Mouse (Mus musculus): ENCODE results near the gene Cby3. TPM values are rescaled to one million over a fixed set of nuclear protein-coding genes. Genes with fewer than 3 reads are reported as not detected.

Cby3 gene
- polyA plus RNA-seq, 1 experiment from 2014 or later, result 0.26 TPM

DNA sequence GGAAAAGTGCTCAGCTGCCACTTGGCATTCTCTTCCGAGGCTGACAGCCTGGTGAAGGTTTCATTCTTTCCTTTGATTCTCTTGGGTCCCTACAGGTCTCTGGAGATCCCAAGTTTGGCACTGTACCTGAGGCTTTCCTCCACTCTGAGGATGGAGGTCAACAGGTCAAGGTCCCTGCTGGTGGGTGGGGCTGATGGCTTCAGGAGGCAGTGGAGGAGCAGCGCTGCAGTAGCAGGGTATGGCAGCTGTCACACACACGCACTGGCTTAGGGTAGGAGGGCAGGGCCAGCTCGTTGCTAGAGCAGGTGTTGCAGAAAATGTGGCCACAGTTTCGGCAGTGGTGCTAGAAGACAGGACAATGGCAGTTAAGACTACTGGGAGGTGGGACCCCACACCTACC is 35.4 kb downstream of the Cby3 start:
- H3K4me3 ChIP-seq, result no peak overlapping the region
- no peak overlapping the region for H3K9ac ChIP-seq
- H3K4me2 ChIP-seq, result no peak overlapping the region
- ATAC-seq (ENCODE audit: insufficient number of reproducible peaks, low FRiP score), result no peak
- H3K9me3 ChIP-seq (replicated peaks), result no peaks in the 10 kb centered on the region
- H3K36me3 ChIP-seq, result peaks cover 65% of the 10 kb centered on the region
- H3K27ac ChIP-seq (ENCODE audit: poor library complexity, severe bottlenecking), result no peak overlapping the region
- H3K4me1 ChIP-seq (replicated peaks), result peaks cover 15% of the 10 kb centered on the region
- 71% methylated on average over 5 of the region's 5 CpGs for WGBS
- no peaks in the 10 kb centered on the region for H3K27me3 ChIP-seq (replicated peaks)

DNA sequence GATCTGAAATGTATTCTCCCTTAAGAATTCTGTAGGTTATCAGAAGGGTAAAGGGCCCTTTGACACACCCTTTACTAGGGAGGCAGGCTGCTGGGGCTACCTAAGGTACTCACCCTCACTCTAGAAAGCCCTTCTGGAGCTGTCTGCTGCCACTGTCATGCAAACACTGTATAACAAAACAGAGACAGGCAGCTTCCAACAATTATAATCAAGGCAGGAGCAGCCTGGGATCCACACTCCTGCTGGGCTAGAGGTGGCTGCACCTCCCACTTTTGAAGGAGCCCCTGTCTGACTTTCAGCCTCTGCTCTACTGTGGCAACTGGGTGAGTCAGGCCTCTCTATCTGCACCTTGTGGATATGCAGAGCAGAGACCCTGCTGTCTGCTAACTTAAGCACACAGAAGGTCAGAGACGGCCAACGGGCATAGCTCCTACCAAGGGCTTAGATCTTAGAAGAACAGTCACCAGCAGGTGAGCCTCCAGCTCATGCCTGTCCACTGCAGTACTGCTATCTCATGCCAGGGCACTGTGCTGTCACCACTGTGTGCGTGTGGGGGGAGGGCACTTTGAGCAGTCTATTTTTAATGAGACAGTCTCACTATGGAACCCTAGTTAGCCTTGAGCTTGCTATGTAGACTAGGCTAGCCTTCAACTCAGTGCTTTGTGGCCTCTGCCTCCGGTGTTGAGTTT is 37.2 kb downstream of the Cby3 start:
- Histone ChIP-seq H3K27ac (ENCODE audit: poor library complexity, severe bottlenecking) (peak overlapping the region; percentile 75), H3K4me3 (no peak overlapping the region), H3K9ac (no peak overlapping the region), H3K36me3 (peaks cover 63% of the 10 kb centered on the region), H3K4me1 (replicated peaks) (peaks cover 15% of the 10 kb centered on the region), H3K27me3 (replicated peaks) (no peaks in the 10 kb centered on the region), H3K4me2 (no peak overlapping the region), H3K9me3 (replicated peaks) (no peaks in the 10 kb centered on the region)
- peak; percentile 67; the same call in 1 of the 2 replicates for ATAC-seq (ENCODE audit: insufficient number of reproducible peaks, low FRiP score)
- 51% methylated on average over 4 of the region's 4 CpGs for WGBS

DNA sequence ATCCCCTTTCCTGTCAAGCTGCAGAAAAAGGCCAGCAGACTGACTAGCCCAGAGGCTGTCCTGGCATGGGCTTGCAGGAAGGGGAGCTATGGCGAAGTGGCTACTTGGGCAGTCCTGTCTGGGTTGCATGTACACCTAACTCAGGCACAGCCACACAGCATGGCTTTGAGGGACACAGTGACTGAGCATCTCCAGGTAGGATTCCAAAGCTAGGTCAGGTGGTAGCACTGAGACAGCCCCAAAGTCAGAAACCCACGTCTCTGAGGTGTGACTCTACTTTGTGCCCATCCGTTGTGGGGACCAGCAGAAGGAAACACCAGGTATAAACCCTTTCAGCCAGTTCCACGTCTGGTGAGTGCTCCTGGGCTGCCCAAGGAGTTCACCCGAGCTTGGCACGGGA is 39.0 kb downstream of the Cby3 start:
- H3K27ac ChIP-seq (ENCODE audit: poor library complexity, severe bottlenecking), result no peak overlapping the region
- no peak overlapping the region for H3K4me2 ChIP-seq
- peaks cover 15% of the 10 kb centered on the region for H3K4me1 ChIP-seq (replicated peaks)
- H3K27me3 ChIP-seq (replicated peaks), result no peaks in the 10 kb centered on the region
- WGBS, result 84% methylated on average over 6 of the region's 6 CpGs
- H3K4me3 ChIP-seq, result no peak overlapping the region
- H3K36me3 ChIP-seq, result peaks cover 58% of the 10 kb centered on the region
- no peak for ATAC-seq (ENCODE audit: insufficient number of reproducible peaks, low FRiP score)
- no peak overlapping the region for H3K9ac ChIP-seq
- no peaks in the 10 kb centered on the region for H3K9me3 ChIP-seq (replicated peaks)

DNA sequence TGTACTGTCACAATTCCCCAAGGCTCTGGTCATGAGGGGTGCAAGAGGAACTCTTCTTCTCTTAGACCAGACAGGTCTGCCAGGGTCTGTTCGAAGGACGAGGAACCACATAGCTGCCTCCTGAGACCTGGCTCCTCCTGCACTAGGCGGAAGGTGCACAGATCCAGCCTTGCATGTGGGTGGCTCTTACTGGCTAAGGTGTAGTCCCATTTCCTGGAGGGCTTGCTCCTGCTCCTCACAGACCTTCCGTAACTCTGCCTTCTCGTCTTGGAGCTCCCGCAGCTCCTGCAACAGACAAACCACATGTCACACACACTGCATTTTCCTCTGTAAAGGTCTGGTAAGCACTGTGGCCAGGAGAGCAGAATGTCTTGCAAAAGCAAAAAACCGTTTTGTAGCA is 40.5 kb downstream of the Cby3 start:
- 84% methylated on average over 7 of the region's 7 CpGs for WGBS
- Histone ChIP-seq H3K36me3 (peaks cover 61% of the 10 kb centered on the region), H3K4me1 (replicated peaks) (peaks cover 15% of the 10 kb centered on the region)

DNA sequence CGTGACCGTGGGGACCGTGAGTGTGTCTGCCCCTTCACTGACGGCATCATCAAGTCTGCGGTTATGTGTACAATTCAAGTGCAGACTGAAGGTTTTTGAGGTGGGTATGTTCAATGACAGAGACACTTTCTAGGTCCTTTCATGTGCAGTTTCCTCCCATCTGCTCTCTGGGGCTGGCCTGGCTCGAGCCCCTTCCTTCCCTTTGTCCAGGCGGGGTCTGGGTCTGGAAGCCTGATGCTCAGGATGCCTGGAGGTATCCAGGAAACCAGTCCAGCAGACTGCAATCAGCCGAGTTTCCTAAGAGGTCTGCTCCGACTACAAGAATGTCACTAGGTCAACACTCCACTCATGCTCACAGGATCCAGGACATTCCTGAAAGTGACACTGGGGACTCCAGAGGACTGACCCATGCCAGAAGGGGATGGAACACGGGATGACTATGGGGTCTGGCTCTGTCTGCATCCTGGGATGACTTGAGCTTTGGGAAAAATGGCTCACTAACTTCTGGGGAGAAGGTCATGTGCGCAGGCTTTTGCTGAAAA is 42.6 kb downstream of the Cby3 start:
- Histone ChIP-seq H3K4me3 (no peak overlapping the region), H3K9me3 (replicated peaks) (no peaks in the 10 kb centered on the region), H3K4me1 (replicated peaks) (peaks cover 5% of the 10 kb centered on the region), H3K36me3 (peaks cover 71% of the 10 kb centered on the region), H3K27ac (ENCODE audit: poor library complexity, severe bottlenecking) (no peak overlapping the region), H3K4me2 (no peak overlapping the region), H3K9ac (no peak overlapping the region; the same call in 1 of the 2 replicates), H3K27me3 (replicated peaks) (0 out of 2 replicates have a peak, but pooled peaks cover 3% of the 10 kb centered on the region)
- no peak for ATAC-seq (ENCODE audit: insufficient number of reproducible peaks, low FRiP score)
- whole genome bisulfite sequencing, result 71% methylated on average over 11 of the region's 11 CpGs

More for the DNA sequence above, 40.5 kb downstream of the Cby3 start:
- Histone ChIP-seq H3K4me2 (no peak overlapping the region), H3K27ac (ENCODE audit: poor library complexity, severe bottlenecking) (no peak overlapping the region), H3K27me3 (replicated peaks) (0 out of 2 replicates have a peak, but pooled peaks cover 3% of the 10 kb centered on the region), H3K9me3 (replicated peaks) (no peaks in the 10 kb centered on the region), H3K4me3 (no peak overlapping the region), H3K9ac (no peak overlapping the region)
- no peak for ATAC-seq (ENCODE audit: insufficient number of reproducible peaks, low FRiP score)

DNA sequence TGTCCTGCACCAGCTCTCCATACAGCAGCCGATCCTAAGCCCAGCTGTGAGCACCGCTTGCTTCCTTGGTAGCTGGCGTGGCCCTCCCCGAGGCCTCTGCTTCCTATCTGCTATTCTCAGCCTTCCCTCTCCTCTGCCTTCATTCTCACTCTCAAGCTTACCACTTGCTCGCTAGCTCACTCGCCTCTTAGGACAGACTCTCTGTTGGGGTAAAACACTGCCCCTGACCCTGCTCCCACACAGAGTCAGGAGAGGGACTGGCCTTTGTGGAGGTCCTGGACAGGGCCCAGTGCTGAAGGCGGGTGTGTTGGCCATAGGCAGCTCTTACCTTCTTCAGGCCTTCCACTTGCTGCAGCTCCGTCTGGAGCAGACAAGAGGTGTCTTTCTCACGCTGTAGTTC is 43.1 kb downstream of the Cby3 start:
- no peak overlapping the region; the same call in 1 of the 2 replicates for H3K9ac ChIP-seq
- H3K27me3 ChIP-seq (replicated peaks), result 0 out of 2 replicates have a peak, but pooled peaks cover 3% of the 10 kb centered on the region
- H3K9me3 ChIP-seq (replicated peaks), result no peaks in the 10 kb centered on the region
- H3K4me2 ChIP-seq, result no peak overlapping the region
- H3K4me1 ChIP-seq (replicated peaks), result no peaks in the 10 kb centered on the region
- no peak for ATAC-seq (ENCODE audit: insufficient number of reproducible peaks, low FRiP score)
- WGBS, result 65% methylated on average over 9 of the region's 9 CpGs
- no peak overlapping the region for H3K27ac ChIP-seq (ENCODE audit: poor library complexity, severe bottlenecking)
- peaks cover 71% of the 10 kb centered on the region for H3K36me3 ChIP-seq
- no peak overlapping the region for H3K4me3 ChIP-seq

DNA sequence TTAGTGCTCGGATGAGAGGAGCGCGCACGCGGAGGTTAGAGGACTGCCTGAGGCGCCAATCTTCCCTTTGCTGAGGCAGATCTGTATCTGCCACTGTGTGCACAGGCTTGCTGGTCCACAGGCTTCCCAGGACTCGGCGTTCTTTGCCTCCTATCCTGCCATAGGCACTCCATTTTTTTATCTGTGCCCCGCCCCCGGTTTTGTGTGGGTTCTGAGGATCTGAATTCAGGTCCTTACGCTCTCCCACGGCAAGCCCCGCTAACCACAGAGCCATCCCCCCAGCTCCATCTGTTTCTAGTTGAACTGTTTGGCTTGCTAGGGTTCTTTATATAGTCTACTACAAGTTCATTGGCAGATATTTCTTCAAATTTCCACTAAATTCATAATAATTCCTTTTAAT is 44.5 kb downstream of the Cby3 start:
- no peak for ATAC-seq (ENCODE audit: insufficient number of reproducible peaks, low FRiP score)
- peaks cover 12% of the 10 kb centered on the region for H3K4me1 ChIP-seq (replicated peaks)
- H3K9ac ChIP-seq, result no peak overlapping the region
- no peak overlapping the region for H3K4me2 ChIP-seq
- no peak overlapping the region for H3K4me3 ChIP-seq
- no peak overlapping the region for H3K27ac ChIP-seq (ENCODE audit: poor library complexity, severe bottlenecking)
- no peaks in the 10 kb centered on the region for H3K9me3 ChIP-seq (replicated peaks)
- 73% methylated on average over 13 of the region's 13 CpGs for WGBS
- 0 out of 2 replicates have a peak, but pooled peaks cover 3% of the 10 kb centered on the region for H3K27me3 ChIP-seq (replicated peaks)
- H3K36me3 ChIP-seq, result peaks cover 67% of the 10 kb centered on the region

DNA sequence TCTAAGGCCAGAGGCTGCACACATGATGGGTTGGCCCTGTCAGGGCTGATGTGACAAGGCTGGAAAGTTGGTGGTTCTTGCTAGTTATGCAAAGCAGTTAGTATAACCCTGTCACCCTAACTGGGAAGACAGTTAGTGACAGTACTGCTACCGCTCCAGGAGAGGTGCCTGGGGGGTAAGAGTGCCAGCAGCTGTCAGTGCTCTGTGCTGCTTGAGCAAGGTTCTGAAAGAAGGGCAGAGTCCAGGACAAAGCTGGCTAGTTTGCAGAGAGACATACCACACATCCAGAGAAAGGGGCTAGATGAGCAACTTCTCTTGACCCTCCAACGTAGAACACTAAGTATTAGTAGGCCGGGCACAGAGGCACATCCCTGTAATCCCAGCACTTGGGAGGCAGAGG is 48.2 kb downstream of the Cby3 start:
- 92% methylated on average over 3 of the region's 3 CpGs for WGBS
- H3K36me3 ChIP-seq, result peaks cover 51% of the 10 kb centered on the region
- no peak overlapping the region for H3K27ac ChIP-seq (ENCODE audit: poor library complexity, severe bottlenecking)
- H3K27me3 ChIP-seq (replicated peaks), result 0 out of 2 replicates have a peak, but pooled peaks cover 3% of the 10 kb centered on the region
- ATAC-seq (ENCODE audit: insufficient number of reproducible peaks, low FRiP score), result no peak
- H3K4me2 ChIP-seq, result no peak overlapping the region
- no peaks in the 10 kb centered on the region for H3K9me3 ChIP-seq (replicated peaks)
- H3K4me3 ChIP-seq, result no peak overlapping the region
- H3K4me1 ChIP-seq (replicated peaks), result peaks cover 21% of the 10 kb centered on the region
- no peak overlapping the region for H3K9ac ChIP-seq

DNA sequence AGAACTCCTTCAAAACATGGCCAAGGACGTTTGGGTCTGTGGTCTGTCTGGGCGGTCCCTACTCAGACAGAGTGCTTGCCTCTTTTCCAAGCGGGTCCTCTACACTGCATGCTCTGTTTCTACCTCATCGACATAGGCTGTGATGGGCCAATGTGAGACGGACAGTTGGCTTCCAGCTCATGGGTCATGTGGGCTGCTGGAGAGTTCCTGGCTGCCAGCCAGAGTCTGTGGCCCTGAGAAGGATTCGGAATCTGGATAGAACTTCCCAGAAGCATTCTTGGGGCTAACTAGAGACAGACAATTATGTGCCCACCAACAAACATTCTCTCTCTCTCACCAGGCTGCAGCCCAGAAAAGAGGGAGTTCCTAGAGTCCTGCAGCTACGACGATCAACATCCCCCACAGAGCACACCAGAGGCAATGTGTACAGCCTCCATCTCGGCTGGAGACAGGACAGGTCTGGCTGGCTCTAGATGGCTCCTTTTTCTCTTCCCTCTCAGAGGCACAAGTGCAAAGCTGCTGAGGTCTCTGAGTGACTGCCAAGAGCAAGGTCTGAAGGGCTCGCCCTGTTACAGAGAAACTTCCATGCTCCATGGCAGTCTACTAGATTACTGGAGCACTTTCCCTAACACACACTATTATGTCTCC is 49.2 kb downstream of the Cby3 start:
- Histone ChIP-seq H3K9ac (no peak overlapping the region), H3K27me3 (replicated peaks) (0 out of 2 replicates have a peak, but pooled peaks cover 3% of the 10 kb centered on the region), H3K4me1 (replicated peaks) (peaks cover 21% of the 10 kb centered on the region), H3K4me2 (0 out of 2 replicates have a peak overlapping the region, but pooled peaks have one; percentile 4), H3K36me3 (peaks cover 45% of the 10 kb centered on the region), H3K9me3 (replicated peaks) (no peaks in the 10 kb centered on the region), H3K27ac (ENCODE audit: poor library complexity, severe bottlenecking) (peak overlapping the region; percentile 58; the same call in 1 of the 2 replicates), H3K4me3 (no peak overlapping the region)
- ATAC-seq (ENCODE audit: insufficient number of reproducible peaks, low FRiP score), result peak; percentile 57
- 55% methylated on average over 10 of the region's 10 CpGs for WGBS

DNA sequence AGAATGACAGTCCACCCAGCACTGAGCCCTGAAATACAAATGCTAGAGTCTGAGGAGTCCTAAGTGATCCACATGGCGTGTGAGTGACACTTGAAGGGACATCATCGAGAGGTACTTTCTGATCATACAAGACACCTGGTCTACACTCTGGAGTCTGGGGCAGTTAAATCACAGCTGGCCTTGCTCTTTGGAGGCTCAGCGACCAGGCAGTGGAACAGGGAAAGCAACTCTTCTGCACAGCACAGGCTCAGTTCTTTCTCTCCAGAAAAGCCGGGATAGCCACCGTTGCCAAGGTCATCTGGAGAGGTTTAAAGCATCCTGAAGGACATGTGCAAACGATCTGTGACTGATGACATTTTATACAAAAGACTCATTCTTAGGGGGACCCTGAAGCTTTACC is 53.0 kb downstream of the Cby3 start:
- 60% methylated on average over 6 of the region's 6 CpGs for WGBS
- ATAC-seq (ENCODE audit: insufficient number of reproducible peaks, low FRiP score), result no peak
- Histone ChIP-seq H3K27me3 (replicated peaks) (no peaks in the 10 kb centered on the region), H3K9ac (no peak overlapping the region), H3K4me3 (no peak overlapping the region), H3K9me3 (replicated peaks) (no peaks in the 10 kb centered on the region), H3K27ac (ENCODE audit: poor library complexity, severe bottlenecking) (no peak overlapping the region), H3K36me3 (peaks cover 42% of the 10 kb centered on the region), H3K4me2 (no peak overlapping the region), H3K4me1 (replicated peaks) (peaks cover 21% of the 10 kb centered on the region)
